Mouse (Mus musculus) adrenal gland, postnatal 10 days (tissue): ENCODE measurements around the gene Cep70. TPM values are rescaled to one million over a fixed set of nuclear protein-coding genes. Genes with fewer than 3 reads are reported as not detected.

ENCODE experiments used
- DNase-seq: peaks from one replicate; pipeline ENCODE4 v3.0.0; 2021; ENCODE audit warnings: mixed read lengths
- long read RNA-seq, 2 experiments: library from polyadenylated mRNA; stranded (forward); transcript quantifications; one replicate each; pipeline ENCODE4 v2.0.0; 2021
- total RNA-seq, 2 experiments: library from RNA; stranded (reverse); gene quantifications; 2 replicates each; pipeline ENCODE4 v1.2.3; 2021

Cep70 gene
- 10 to 100 TPM in 1 of 2 experiments, 1 to 10 TPM in 1; 7.2 to 14.3 TPM for total RNA-seq
- long read RNA-seq, experiment 1, partial matches to known transcripts: 1 of 3 reads
- long read RNA-seq, experiment 1, other reads (novel, unspliced or antisense): 1 of 3 reads
- long read RNA-seq, experiment 2, partial matches to known transcripts: 1 of 4 reads
- long read RNA-seq, experiment 2, other reads (novel, unspliced or antisense): 2 of 4 reads

DNA sequence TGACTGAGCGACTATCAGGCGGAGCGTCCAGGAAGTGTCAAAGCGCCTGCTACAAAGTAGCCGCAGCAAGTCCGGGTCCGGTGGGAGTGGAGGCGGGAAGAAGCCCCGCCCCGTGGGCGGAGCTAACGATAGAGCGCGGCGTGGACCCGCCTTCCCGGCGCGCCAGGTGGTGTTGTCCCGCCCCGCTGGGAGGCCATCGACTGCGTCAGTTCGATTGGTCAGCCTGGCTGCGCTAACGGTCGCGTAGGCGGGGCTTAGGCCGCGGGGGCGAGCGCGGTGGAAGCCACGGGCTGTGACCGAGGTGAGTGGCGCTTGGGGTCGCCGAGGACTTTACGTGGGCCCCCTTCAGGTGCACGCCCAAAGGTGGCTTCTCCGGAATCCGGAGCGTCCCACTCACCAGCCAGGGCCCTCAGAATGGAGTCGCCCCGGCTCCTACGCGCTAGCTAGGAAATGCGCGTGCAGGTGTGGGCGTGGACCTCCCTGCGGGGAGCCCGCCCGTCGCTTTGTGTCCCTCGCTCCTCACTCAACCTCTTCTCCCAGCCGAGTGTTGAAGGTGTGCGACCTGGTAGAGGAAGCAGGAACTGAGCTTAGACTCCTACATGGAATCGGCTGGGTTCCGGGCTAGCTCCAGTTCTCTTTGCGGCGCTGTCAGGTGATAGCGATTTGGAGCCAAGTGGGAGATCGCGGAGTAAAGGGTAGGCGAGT, at the start of gene Cep70:
TSS of gene Cep70 (plus strand) at position 178 of the 705 bp plus-strand sequence.
- peak; percentile 98 for DNase-seq

DNA sequence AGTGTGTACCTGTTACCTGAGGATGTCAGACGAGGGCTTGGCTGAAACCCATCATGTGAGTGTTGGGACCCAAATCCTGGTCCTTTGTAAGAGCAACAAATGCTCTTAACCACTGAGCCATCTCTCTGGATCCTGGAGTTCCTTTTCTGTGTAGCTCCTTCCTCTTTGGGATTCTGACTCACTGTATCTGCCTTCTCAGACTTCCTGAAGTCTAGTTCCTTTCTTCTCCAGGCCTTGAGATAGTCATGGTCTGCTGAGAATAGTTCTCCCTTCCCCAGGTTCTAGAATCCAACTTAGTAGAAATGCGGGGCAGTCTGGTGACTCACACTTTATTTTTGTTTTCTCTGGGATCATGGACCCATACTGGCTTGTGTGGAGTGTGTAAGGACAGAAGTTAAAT, 30.5 kb upstream of the Cep70 start:
- no peak for DNase-seq

DNA sequence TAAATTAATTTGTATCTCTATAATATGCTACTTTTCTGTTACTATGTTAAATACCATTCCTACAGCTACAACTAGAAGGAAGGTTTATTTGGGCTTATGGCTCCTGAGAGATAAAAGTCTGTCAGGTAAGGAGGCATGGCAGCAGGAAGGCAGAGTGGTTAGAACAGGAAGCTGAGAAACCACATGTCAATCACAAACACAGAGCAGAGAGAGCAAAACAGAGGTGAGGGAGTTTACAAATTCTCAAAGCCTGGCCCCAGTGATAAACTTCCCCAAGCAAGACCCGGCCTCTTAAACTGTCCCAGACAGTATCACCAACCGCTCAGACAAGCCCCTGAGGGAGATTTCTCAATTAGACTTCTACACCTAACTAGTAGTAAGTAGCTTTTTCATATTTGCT, 27.0 kb upstream of the Cep70 start:
- no peak for DNase-seq

- DNase-seq: peak; percentile 79
Measured at GRCm38 (mm10) chr9:99217999-99218719, 25.0 kb upstream of the Cep70 start.

DNA sequence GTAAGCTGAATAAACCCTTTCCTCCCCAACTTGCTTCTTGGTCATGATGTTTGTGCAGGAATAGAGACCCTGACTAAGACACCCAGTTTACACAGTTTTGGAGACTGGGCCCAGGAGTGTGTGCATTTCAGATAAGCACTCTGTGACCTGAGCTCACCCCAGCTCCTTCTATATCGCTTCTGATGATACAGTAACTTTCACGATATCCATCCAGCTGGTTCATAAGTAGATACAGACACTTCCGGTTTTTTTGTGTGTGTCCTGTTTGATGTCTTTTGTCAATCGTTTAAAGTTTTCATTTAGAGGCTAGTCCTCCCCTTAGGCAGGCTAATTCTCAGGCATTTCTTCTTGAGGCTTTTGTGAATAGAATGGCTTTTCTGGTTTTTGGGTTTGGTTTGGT, 21.5 kb upstream of the Cep70 start:
- DNase-seq: no peak

- DNase-seq: no peak
Measured at GRCm38 (mm10) chr9:99224583-99224982, 18.6 kb upstream of the Cep70 start.

GRCm38 (mm10) chr9:99229450-99229849, 13.7 kb upstream of the Cep70 start:
- DNase-seq: no peak

DNA sequence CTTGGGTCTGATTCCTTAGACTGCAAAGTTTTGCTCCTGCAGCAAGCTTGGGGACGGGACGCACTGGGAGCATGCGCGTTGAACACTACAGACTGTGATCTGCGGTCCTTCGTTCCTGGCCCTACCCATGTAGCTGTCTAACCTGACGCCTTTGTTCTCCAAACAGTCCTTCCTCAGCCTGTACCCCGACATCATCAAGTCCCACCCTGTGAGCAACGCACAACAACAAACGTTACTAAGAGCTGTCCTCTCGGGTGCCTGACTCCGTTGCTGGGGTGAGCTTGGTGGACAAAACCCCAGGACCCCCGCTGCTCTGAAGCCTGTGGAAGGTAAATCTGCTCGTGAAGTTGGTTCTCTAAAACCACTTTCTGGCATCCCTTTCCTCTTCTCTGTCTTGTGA, 6.0 kb upstream of the Cep70 start, which contains the start of gene Faiml:
TSS of gene Faiml (minus strand) at position 101 of the 400 bp plus-strand sequence.
- DNase-seq: no peak

DNA sequence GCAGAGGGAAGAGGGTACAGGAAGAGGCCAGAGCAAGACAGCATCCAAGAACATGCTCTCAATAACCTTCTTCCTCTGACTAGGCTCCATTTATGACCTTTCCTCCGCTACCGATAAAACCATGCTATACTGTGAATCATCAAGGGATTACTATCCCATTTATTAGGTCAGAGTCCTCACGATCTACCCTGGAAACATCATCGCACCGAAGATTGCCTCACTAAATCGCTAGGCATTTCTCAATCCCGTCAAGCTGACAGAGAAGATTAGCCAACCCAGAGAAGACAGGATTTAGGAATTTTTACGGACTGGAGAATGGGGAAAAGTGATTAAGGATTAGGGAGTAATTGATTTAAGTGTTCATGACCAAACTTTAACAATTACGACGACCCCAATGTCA, 4.9 kb upstream of the Cep70 start:
- DNase-seq: no peak

- peak; percentile 23 for DNase-seq
Measured at GRCm38 (mm10) chr9:99239256-99239655, 3.9 kb upstream of the Cep70 start.

DNA sequence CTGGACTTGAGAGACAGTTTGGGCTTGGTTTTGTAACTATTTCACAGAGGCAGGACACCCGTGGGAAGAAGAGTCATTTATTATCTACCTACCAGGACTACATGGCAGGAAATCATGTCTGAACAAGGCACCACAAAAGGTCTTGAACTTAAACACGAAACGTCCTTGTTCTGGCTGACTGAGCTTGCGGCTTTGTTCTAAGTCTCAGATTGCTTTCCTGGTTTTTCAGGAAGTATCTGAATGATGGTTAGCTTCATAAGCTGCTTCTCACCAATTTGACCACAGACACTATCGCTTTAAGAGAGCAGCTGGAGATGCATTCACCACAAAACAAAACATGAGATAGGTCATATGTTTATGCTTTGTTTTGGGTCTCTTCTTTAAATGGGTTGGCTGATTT, 2.6 kb upstream of the Cep70 start:
- DNase-seq: no peak

DNA sequence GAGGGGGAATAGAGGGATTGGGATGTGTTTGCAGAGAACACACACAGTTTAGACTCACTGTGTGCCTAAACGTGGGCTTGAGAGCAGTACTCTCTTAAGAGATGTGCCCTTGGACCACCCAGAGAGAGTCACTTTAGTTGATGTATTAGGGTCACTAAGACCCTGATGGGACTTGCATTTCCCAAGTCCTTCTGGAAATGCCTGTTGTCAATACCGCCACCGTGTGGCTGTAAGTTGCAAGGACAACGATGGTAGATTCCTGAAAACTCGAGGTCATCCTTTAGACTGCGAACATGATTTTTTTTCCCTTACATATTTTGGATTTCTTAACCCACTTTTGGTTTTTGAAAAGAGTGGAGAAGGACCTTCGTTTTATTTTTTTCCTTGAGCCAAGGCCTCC, 1.1 kb upstream of the Cep70 start:
- DNase-seq: peak; percentile 70

- no peak for DNase-seq
Measured at GRCm38 (mm10) chr9:99242533-99243189, 506 bp upstream of the Cep70 start.

GRCm38 (mm10) chr9:99243895-99244293, 727 bp downstream of the Cep70 start:
- DNase-seq: peak; percentile 8

DNA sequence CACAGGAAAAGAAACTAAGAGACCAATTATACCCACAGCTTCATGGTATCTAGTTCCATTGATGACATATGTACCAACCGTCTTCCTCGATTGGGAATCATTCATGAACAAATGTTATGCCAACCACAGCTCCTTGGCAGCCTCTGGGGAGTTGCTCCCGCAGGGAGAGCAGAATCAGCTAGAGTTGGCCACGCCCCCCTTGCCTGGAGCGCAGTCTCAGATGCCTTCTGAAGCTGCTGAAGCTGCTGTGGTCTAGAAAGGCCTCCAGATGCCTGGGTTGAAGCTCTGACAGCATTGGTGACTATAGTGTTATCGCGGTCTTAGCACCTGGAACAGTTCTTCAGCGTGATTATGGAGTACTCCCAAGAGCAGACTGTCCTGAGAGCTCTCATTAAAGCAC, 5.1 kb downstream of the Cep70 start:
- DNase-seq: peak; percentile 22

GRCm38 (mm10) chr9:99248906-99249305, 5.7 kb downstream of the Cep70 start:
- no peak for DNase-seq

DNA sequence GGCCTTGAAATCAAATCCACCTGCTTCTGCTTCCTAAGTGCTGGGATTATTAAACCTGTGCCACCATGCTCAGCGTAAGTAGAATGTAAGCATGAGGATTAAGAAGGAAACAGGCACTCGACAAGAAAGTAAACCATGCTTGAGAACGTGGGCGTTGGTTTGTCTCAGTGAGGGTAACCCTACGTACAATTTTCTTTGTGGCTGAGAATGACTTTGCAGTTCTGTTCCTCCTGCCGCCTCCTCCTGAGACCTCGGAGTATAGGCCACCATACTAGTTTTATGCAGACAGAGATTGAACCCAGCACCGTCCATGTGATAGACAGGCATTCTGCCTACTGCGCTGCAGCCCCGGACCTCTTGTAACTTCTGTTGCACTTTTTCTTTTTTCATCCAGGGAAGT, 10.7 kb downstream of the Cep70 start:
- no peak for DNase-seq

- DNase-seq: no peak
Measured at GRCm38 (mm10) chr9:99256206-99256605, 13.0 kb downstream of the Cep70 start.

- no peak for DNase-seq
Measured at GRCm38 (mm10) chr9:99256821-99257220, 13.7 kb downstream of the Cep70 start.

- DNase-seq: no peak
Measured at GRCm38 (mm10) chr9:99258891-99259290, 15.7 kb downstream of the Cep70 start.

DNA sequence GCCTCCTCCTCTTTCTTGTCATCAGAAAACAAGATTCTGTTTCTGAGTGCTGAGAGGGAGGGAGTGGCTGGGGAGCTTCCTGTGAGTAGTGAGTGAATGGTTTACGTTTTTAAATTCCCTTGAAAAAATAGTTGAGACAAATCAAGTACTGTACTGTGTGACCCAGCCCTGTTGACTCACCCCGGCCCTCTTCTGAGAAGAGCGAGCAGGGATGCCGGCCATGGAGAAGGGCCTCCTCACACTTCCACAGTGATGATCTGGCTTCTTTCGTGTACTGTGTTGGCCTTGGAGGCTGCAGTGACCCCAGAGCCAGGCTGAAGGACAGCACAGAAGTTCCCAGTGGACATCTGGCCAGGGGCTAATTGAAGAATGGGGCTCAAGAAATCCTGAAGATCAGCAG, 61.1 kb downstream of the Cep70 start:
- DNase-seq: no peak

- DNase-seq: no peak
Measured at GRCm38 (mm10) chr9:99306226-99306625, 63.1 kb downstream of the Cep70 start.
